Mouse (Mus musculus): Measurements from ENCODE around the gene Ttc3.

Gene Ttc3

DNA sequence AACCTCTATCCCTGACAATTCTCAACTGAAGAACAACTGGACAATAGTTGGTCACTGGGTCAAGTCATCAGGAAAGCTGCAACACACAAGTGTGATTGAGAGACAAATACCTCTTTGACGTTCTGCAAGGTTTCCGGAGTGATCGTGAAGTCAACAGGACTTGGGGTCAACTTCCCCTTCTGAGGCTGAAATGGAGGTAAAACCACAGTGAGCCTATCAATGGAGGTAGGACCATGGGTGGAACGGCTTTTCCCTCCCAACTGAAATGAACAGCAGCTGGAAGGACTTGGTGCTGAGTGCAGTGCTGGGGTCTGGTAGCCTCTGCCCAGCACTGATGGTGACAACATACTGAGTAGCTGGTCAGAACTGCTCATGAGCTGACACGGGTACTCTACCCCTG lies 133.8 kb downstream of the Ttc3 start:
- no peak for DNase-seq (ENCODE audit: low read depth, low spot score)

DNA sequence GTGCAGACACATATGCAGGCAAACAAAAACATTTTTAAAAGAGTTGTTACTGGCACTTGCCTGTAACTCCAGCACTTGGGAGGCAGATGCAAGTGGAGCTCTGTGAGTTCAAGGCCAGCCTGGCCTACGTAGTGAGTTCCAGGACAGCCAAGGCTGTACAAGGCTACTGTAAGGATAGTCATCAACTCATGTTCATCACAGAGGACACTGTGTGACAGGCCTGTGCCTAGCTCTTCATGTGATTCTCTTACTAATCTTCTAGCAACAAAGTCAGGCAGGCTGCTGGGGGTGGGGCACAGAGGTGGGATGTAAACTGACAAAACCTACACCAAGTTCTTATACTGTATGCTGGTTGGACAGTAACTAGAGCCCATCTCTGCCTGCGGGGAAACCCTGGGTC lies 136.7 kb downstream of the Ttc3 start:
- no peak for DNase-seq (ENCODE audit: low read depth, low spot score)

- no peak for DNase-seq (ENCODE audit: low read depth, low spot score)
Observed at GRCm38 (mm10) chr16:94508769-94509168, 138.4 kb downstream of the Ttc3 start.

GRCm38 (mm10) chr16:94509983-94510382 lies 139.6 kb downstream of the Ttc3 start:
- no peak for DNase-seq (ENCODE audit: low read depth, low spot score)

- DNase-seq (ENCODE audit: low read depth, low spot score), result no peak
Observed at GRCm38 (mm10) chr16:94517606-94518005, 147.2 kb downstream of the Ttc3 start.
